In the genomic region with DNA sequence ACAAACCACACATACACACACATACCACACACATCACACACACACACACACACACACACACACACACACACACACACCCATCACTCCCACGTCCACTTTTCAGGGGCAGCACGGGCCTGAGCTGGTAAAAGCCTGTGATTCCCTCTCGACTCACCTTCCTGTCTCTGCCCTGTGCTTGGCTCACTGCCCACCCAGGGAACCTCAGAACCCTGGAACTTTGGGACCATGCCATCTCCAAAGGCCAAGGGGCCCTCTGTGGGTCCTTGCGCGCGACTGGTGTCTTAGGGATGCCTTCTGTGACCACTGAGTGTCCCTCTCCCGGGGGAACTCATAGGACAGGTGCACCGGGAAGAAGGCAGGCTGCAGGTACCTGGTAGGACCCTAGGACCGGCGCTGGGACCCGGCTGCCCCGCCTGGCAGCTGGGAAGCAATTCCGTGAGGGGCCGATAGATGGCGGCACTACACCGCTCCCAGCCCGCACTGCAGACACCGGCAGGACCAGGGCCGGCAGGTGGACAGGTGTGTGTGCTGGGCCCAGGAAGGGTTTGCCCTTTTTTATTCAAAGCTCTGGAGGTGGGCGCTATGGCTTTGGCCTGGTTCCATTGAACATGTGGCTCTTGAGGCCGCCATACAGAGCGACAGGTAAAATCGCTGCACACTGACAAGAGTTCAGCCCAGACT, we compare ENCODE assay signal across 9 mouse cellular contexts.
DNase-seq lines count a peak whose midpoint lies in the region; ATAC-seq and TF ChIP-seq lines count a peak whose summit lies in the region.
"Had no signal": no experiment of that assay in that cellular context is flagged by ENCODE, and none has a peak within 500 bp of the region (broad histone marks: within the 10 kb centered on the region; RNA-seq: fewer than 3 reads in every experiment).

No protein-coding gene starts in this region.

- peaks cover 63% of the 10 kb centered on the region for H3K4me1 ChIP-seq in E14TG2a.4 (replicated peaks; ENCODE audit: low read depth, low read length)
- peaks cover 13% of the 10 kb centered on the region for H3K4me1 ChIP-seq in embryonic facial prominence, embryonic 12.5 days
- peaks cover 40% of the 10 kb centered on the region for H3K4me1 ChIP-seq in hindbrain, embryonic 10.5 days (replicated peaks)

- H3K27ac ChIP-seq in embryonic facial prominence, embryonic 12.5 days = no peak overlapping the region
- H3K27ac ChIP-seq in hindbrain, embryonic 10.5 days = 0 out of 2 replicates have a peak overlapping the region, but pooled peaks have one; percentile 18

- 6% methylated on average over 23 of the region's 23 CpGs for WGBS in embryonic facial prominence, embryonic 12.5 days
- 7% methylated on average over 23 of the region's 23 CpGs for WGBS in hindbrain, embryonic 10.5 days

- H3K9ac ChIP-seq in embryonic facial prominence, embryonic 12.5 days = no peak overlapping the region

- ATAC-seq in embryonic facial prominence, embryonic 12.5 days (ENCODE audit: insufficient number of reproducible peaks, insufficient read depth, low FRiP score, low TSS enrichment) = no peak
- ATAC-seq in megakaryocyte progenitor cell, adult 5-6 weeks (replicated peaks; ENCODE audit: poor library complexity) = peak; percentile 65

- H3K36me3 ChIP-seq in E14TG2a.4 (ENCODE audit: insufficient read depth, low read length) = no peaks in the 10 kb centered on the region
- no peaks in the 10 kb centered on the region for H3K36me3 ChIP-seq in embryonic facial prominence, embryonic 12.5 days
- no peaks in the 10 kb centered on the region for H3K36me3 ChIP-seq in hindbrain, embryonic 10.5 days

- H3K9me3 ChIP-seq in E14TG2a.4 (ENCODE audit: low read length) = no peaks in the 10 kb centered on the region
- no peaks in the 10 kb centered on the region for H3K9me3 ChIP-seq in embryonic facial prominence, embryonic 12.5 days
- no peaks in the 10 kb centered on the region for H3K9me3 ChIP-seq in hindbrain, embryonic 10.5 days

- DNase-seq in adrenal gland, postnatal 14 days = peak; percentile 69
- peak; percentile 62 for DNase-seq in hindbrain, embryonic 10.5 days (ENCODE audit: low spot score)
- DNase-seq in layer of hippocampus, postnatal 10 days (ENCODE audit: low spot score in 2 of 2) = peak; percentile 68 to 77
- peak; percentile 67 for DNase-seq in right cerebral cortex, postnatal 14 days
- no peak for DNase-seq in adipocyte (ENCODE audit: low spot score)

- H3K4me3 ChIP-seq in E14TG2a.4 (replicated peaks; ENCODE audit: low read length) = peak overlapping the region; percentile 18
- no peak overlapping the region for H3K4me3 ChIP-seq in embryonic facial prominence, embryonic 12.5 days
- H3K4me3 ChIP-seq in hindbrain, embryonic 10.5 days = no peak overlapping the region
- H3K4me3 ChIP-seq: erythroblast, embryonic 14.5 days had no signal

- H3K4me2 ChIP-seq in embryonic facial prominence, embryonic 12.5 days (replicated peaks) = peak overlapping the region; percentile 16; the same call in 1 of the 2 replicates

- peak; percentile 95 for TF ChIP-seq CTCF in E14TG2a.4 (conservative IDR thresholded peaks at IDR 0.05; ENCODE audit: low read length)

- H3K27me3 ChIP-seq in E14TG2a.4 (ENCODE audit: insufficient read depth, low read length) = peaks cover 21% of the 10 kb centered on the region
- H3K27me3 ChIP-seq in embryonic facial prominence, embryonic 12.5 days = peaks cover 24% of the 10 kb centered on the region
- H3K27me3 ChIP-seq in hindbrain, embryonic 10.5 days (ENCODE audit: insufficient read depth, poor library complexity, severe bottlenecking) = peaks cover 68% of the 10 kb centered on the region
